Mouse (Mus musculus) lung, postnatal 0 days (tissue): ENCODE measurements around the gene Dsp. TPM values are rescaled to one million over a fixed set of nuclear protein-coding genes. Genes with fewer than 3 reads are reported as not detected.
A peak's percentile ranks its signal among the peaks of the same experiment; 100 is the strongest.

Source experiments
- ATAC-seq: fragments of 200-750 bp; cut with Nextera tagmentation; 2 replicates; pipeline ENCODE4 v1.8.0; 2017; ENCODE audit warnings: moderate library complexity
- DNase-seq: peaks from one replicate; pipeline ENCODE4 v3.0.0-alpha.2; 2016; ENCODE audit warnings: low spot score
- H3K27ac ChIP-seq: fragments of 300-500 bp; sonication (generic); 2 replicates; pipeline ENCODE4 v1.5.1; 2014; ENCODE audit warnings: antibody characterized with exemption, mild to moderate bottlenecking, low read length, mixed read lengths
- H3K27me3 ChIP-seq: fragments of 300-500 bp; sonication (generic); replicated peaks from 2 replicates; pipeline ENCODE4 v1.6.1; 2014; ENCODE audit warnings: low read length, mixed read lengths; ENCODE audit not compliant: insufficient read depth
- H3K36me3 ChIP-seq: fragments of 300-500 bp; sonication (generic); 2 replicates; pipeline ENCODE4 v1.6.1; 2014; ENCODE audit warnings: low read length, mixed read lengths; ENCODE audit not compliant: insufficient read depth
- H3K4me1 ChIP-seq: fragments of 300-500 bp; sonication (generic); 2 replicates; pipeline ENCODE4 v1.6.1; 2014; ENCODE audit warnings: antibody characterized with exemption, low read depth, low read length, mixed read lengths; ENCODE audit not compliant: insufficient read depth
- H3K4me2 ChIP-seq: fragments of 300-500 bp; sonication (generic); replicated peaks from 2 replicates; pipeline ENCODE4 v1.6.1; 2014; ENCODE audit warnings: low read depth, mild to moderate bottlenecking, low read length, moderate library complexity, mixed read lengths
- H3K4me3 ChIP-seq: fragments of 300-500 bp; sonication (generic); 2 replicates; pipeline ENCODE4 v1.5.1; 2014; ENCODE audit warnings: low read depth, low read length
- H3K9ac ChIP-seq: fragments of 300-500 bp; sonication (generic); replicated peaks from 2 replicates; pipeline ENCODE4 v1.6.1; 2014; ENCODE audit warnings: low read depth, mild to moderate bottlenecking
- H3K9me3 ChIP-seq: fragments of 300-500 bp; sonication (generic); 2 replicates; pipeline ENCODE4 v1.6.1; 2016; ENCODE audit warnings: low read length, mixed read lengths
- CTCF ChIP-seq: IDR thresholded peaks from 2 replicates; pipeline ENCODE4 v1.5.1; 2016; ENCODE audit warnings: antibody characterized with exemption, mild to moderate bottlenecking
- EP300 ChIP-seq: IDR thresholded peaks from 2 replicates; pipeline ENCODE4 v1.6.1; 2016; ENCODE audit warnings: antibody characterized with exemption, mild to moderate bottlenecking, control low read depth
- WGBS: fragments of 180-500 bp; shearing (Covaris S2); extraction: QIAGEN DNeasy Blood & Tissue Kit; methylation state at CpG from one replicate; pipeline ENCODE4 v1.1.7; 2014; 5-methylcytosine and 5-hydroxymethylcytosine counted together
- polyA plus RNA-seq: library from polyadenylated mRNA; unstranded; fragments of >200 nt; fragmentation: Nextera tagmentation; extraction: Ambion mirVana; gene quantifications from 2 replicates; pipeline ENCODE4 v1.2.1, GENCODE M21; 2015

Gene Dsp
- polyA plus RNA-seq, 1 experiment from 2014 or later = 5.5 TPM

GRCm38 (mm10) chr13:38162668-38163067, 11.6 kb downstream of the Dsp start:
- no peak overlapping the region for H3K4me2 ChIP-seq
- no peaks in the 10 kb centered on the region; the same call in 1 of the 2 replicates for H3K27me3 ChIP-seq
- H3K27ac ChIP-seq = 0 out of 2 replicates have a peak overlapping the region, but pooled peaks have one; percentile 9
- DNase-seq (peak; percentile 37), ATAC-seq (peak; percentile 75)
- no peaks in the 10 kb centered on the region for H3K9me3 ChIP-seq
- H3K4me1 ChIP-seq = no peaks in the 10 kb centered on the region
- H3K4me3 ChIP-seq = no peak overlapping the region
- H3K36me3 ChIP-seq = no peaks in the 10 kb centered on the region
- H3K9ac ChIP-seq = no peak overlapping the region
- no peak for TF ChIP-seq EP300
- TF ChIP-seq CTCF = no peak
- 20% methylated on average over 11 of the region's 11 CpGs for WGBS

- Histone ChIP-seq H3K4me2 (no peak overlapping the region), H3K4me1 (no peaks in the 10 kb centered on the region), H3K36me3 (no peaks in the 10 kb centered on the region), H3K9ac (no peak overlapping the region), H3K27me3 (no peaks in the 10 kb centered on the region), H3K9me3 (no peaks in the 10 kb centered on the region), H3K4me3 (no peak overlapping the region), H3K27ac (no peak overlapping the region)
- TF ChIP-seq EP300 (no peak), CTCF (no peak)
- ATAC-seq (no peak), DNase-seq (no peak)
- 78% methylated on average over 11 of the region's 11 CpGs for WGBS
Measured at GRCm38 (mm10) chr13:38164932-38165331, 13.8 kb downstream of the Dsp start.

GRCm38 (mm10) chr13:38167056-38167455, 16.0 kb downstream of the Dsp start:
- Histone ChIP-seq H3K9me3 (no peaks in the 10 kb centered on the region), H3K4me1 (no peaks in the 10 kb centered on the region), H3K27ac (no peak overlapping the region), H3K4me3 (no peak overlapping the region), H3K27me3 (no peaks in the 10 kb centered on the region), H3K9ac (no peak overlapping the region), H3K36me3 (no peaks in the 10 kb centered on the region), H3K4me2 (no peak overlapping the region)
- ATAC-seq (no peak), DNase-seq (no peak)
- 82% methylated on average over 3 of the region's 3 CpGs for WGBS
- TF ChIP-seq CTCF (no peak), EP300 (no peak)

DNA sequence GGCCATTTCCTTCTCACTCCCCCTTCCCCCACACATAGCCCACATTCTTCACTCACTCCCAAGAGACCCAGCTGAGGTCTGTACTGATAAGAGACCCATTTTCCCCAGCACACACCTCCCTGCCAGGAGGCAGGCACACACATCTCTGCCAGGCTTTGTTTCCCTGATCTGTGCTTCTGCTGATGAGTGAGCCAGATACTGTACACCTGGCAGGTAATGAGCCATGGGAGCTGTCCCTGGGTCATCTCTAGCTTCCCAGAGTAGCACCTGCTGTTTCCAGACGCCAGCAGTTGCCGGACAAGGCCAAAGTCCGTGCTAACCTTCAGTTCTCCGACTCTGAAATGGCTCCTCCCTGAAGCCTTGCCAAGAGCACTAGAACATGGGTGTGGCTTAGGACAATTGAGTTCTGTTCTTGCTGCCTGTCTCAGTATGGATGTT, 19.6 kb downstream of the Dsp start:
- H3K27ac ChIP-seq = peak overlapping the region; percentile 38; the same call in 1 of the 2 replicates
- TF ChIP-seq CTCF (no peak), EP300 (no peak)
- H3K4me1 ChIP-seq = no peaks in the 10 kb centered on the region
- no peak overlapping the region for H3K4me3 ChIP-seq
- peak; percentile 93 for ATAC-seq
- H3K4me2 ChIP-seq = no peak overlapping the region
- WGBS = 3% methylated on average over 4 of the region's 4 CpGs
- no peaks in the 10 kb centered on the region for H3K36me3 ChIP-seq
- H3K27me3 ChIP-seq = no peaks in the 10 kb centered on the region
- H3K9ac ChIP-seq = no peak overlapping the region
- peak; percentile 72 for DNase-seq
- H3K9me3 ChIP-seq = no peaks in the 10 kb centered on the region

- TF ChIP-seq EP300 = no peak
- no peak for TF ChIP-seq CTCF
- Histone ChIP-seq H3K9me3 (peaks cover 14% of the 10 kb centered on the region; the same call in 1 of the 2 replicates), H3K4me1 (no peaks in the 10 kb centered on the region), H3K27me3 (no peaks in the 10 kb centered on the region), H3K27ac (no peak overlapping the region), H3K9ac (no peak overlapping the region), H3K4me2 (no peak overlapping the region), H3K36me3 (peaks cover 17% of the 10 kb centered on the region), H3K4me3 (no peak overlapping the region)
- ATAC-seq (no peak), DNase-seq (no peak)
- WGBS = 54% methylated on average over 10 of the region's 10 CpGs
Measured at GRCm38 (mm10) chr13:38193406-38193805, 42.3 kb downstream of the Dsp start.

DNA sequence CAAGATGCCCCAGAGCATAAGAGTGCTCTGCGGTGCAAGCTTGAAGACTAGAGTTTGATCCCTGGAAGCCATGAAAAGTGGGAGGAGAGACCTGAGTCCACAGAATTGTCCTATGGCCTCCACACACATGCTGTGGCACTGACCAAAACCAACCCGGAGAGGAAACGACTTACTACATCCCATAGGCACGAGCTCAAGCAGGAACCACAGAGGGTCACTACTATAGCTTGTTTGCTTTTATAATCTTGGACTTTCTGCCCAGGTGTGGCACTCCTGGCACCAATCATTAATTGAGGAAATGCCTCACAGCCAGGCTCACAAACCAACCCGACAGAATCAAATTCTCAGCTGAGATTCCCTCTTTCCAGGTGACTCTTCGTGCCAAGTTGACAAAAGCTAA, 50.3 kb downstream of the Dsp start:
- Histone ChIP-seq H3K27me3 (no peaks in the 10 kb centered on the region), H3K9me3 (0 out of 2 replicates have a peak, but pooled peaks cover 6% of the 10 kb centered on the region), H3K9ac (no peak overlapping the region), H3K36me3 (peaks cover 6% of the 10 kb centered on the region; the same call in 1 of the 2 replicates), H3K4me2 (no peak overlapping the region), H3K27ac (no peak overlapping the region), H3K4me1 (peaks cover 6% of the 10 kb centered on the region; the same call in 1 of the 2 replicates), H3K4me3 (no peak overlapping the region)
- DNase-seq = no peak
- no peak for ATAC-seq
- WGBS = 58% methylated on average over 6 of the region's 6 CpGs
- TF ChIP-seq CTCF (no peak), EP300 (no peak)

GRCm38 (mm10) chr13:38204171-38204570, 53.1 kb downstream of the Dsp start:
- WGBS = 50% methylated on average over 2 of the region's 4 CpGs

More at GRCm38 (mm10) chr13:38204171-38204570, 53.1 kb downstream of the Dsp start:
- ATAC-seq (no peak), DNase-seq (no peak)
- H3K4me1 ChIP-seq = peaks cover 6% of the 10 kb centered on the region; the same call in 1 of the 2 replicates
- H3K4me3 ChIP-seq = peak overlapping the region; percentile 81; the same call in 1 of the 2 replicates
- H3K9me3 ChIP-seq = no peaks in the 10 kb centered on the region
- H3K9ac ChIP-seq = no peak overlapping the region
- H3K27ac ChIP-seq = no peak overlapping the region
- no peaks in the 10 kb centered on the region for H3K36me3 ChIP-seq
- no peak for TF ChIP-seq CTCF
- no peak for TF ChIP-seq EP300
- no peaks in the 10 kb centered on the region for H3K27me3 ChIP-seq
- peak overlapping the region; percentile 76; the same call in 1 of the 2 replicates for H3K4me2 ChIP-seq
